Mouse (Mus musculus) ES-E14 (cell line): ENCODE results near the gene Man1c1. TPM values are rescaled to one million over a fixed set of nuclear protein-coding genes. Genes with fewer than 3 reads are reported as not detected.

Source experiments
- DNase-seq: peaks from one replicate; pipeline ENCODE4 v3.0.0-alpha.2; 2013; ENCODE audit warnings: low read depth, low spot score
- H3K27ac ChIP-seq: 2 replicates; pipeline ENCODE4 v1.5.1; 2012; ENCODE audit warnings: low read depth, mild to moderate bottlenecking, low read length, moderate library complexity, mixed read lengths; ENCODE audit not compliant: poor library complexity, insufficient read depth, severe bottlenecking
- H3K36me3 ChIP-seq: 2 replicates; pipeline ENCODE4 v1.6.1; 2012; ENCODE audit warnings: mild to moderate bottlenecking, low read length, moderate library complexity, mixed read lengths; ENCODE audit not compliant: control insufficient read depth, poor library complexity, insufficient read depth, severe bottlenecking
- H3K4me1 ChIP-seq, 2 experiments: fragments of 150-350 bp in 1 of 2; sonication (generic) in 1 of 2; 2 replicates each; pipeline ENCODE4 v1.6.1; 2012; ENCODE audit warnings: low read length in 2 of 2, mild to moderate bottlenecking in 1 of 2, mixed read lengths in 1 of 2; ENCODE audit not compliant: control insufficient read depth in 2 of 2, insufficient read depth in 2 of 2, poor library complexity in 1 of 2
- H3K4me3 ChIP-seq, 2 experiments: fragments of 150-350 bp in 1 of 2; sonication (generic) in 1 of 2; 2 replicates each; pipeline ENCODE4 v1.5.1; 2012; ENCODE audit warnings: low read length in 2 of 2, low read depth in 1 of 2, mild to moderate bottlenecking in 1 of 2, mixed read lengths in 1 of 2; ENCODE audit not compliant: insufficient read depth in 1 of 2, poor library complexity in 1 of 2, severe bottlenecking in 1 of 2
- H3K9ac ChIP-seq: 2 replicates; pipeline ENCODE4 v1.6.1; 2012; ENCODE audit warnings: low read depth, mild to moderate bottlenecking, low read length, mixed read lengths; ENCODE audit not compliant: poor library complexity, insufficient read depth, severe bottlenecking
- H3K9me3 ChIP-seq: fragments of 150-350 bp; sonication (generic); 2 replicates; pipeline ENCODE4 v1.6.1; 2012; ENCODE audit warnings: low read depth, mild to moderate bottlenecking, low read length; ENCODE audit not compliant: control insufficient read depth, insufficient read depth
- CHD2 ChIP-seq: IDR thresholded peaks from 2 replicates; pipeline ENCODE4 v1.6.1; 2014; ENCODE audit warnings: mild to moderate bottlenecking, low read depth, low read length, inconsistent platforms
- HCFC1 ChIP-seq: IDR thresholded peaks from 2 replicates; pipeline ENCODE4 v1.6.1; 2012; ENCODE audit warnings: low read length, inconsistent platforms, borderline replicate concordance; ENCODE audit not compliant: insufficient read depth
- MAFK ChIP-seq: IDR thresholded peaks from 2 replicates; pipeline ENCODE4 v1.6.1; 2014; ENCODE audit warnings: mild to moderate bottlenecking, low read depth, low read length, inconsistent platforms; ENCODE audit not compliant: insufficient read depth
- ZC3H11A ChIP-seq: IDR thresholded peaks from 2 replicates; pipeline ENCODE4 v1.6.1; 2012; ENCODE audit warnings: low read depth, mild to moderate bottlenecking, inconsistent platforms, low read length, borderline replicate concordance
- ZNF384 ChIP-seq: IDR thresholded peaks from 2 replicates; pipeline ENCODE4 v1.6.1; 2012; ENCODE audit warnings: low read depth, low read length, inconsistent platforms
- in situ Hi-C, 2 experiments: fragments of 600-800 bp; cut with MboI; formaldehyde crosslinking; loops; one replicate each; pipeline ENCODE4 v1.15.1; 2025; ENCODE audit warnings: low sequenced_read_pairs in 2 of 2, inconsistent platforms in 1 of 2; ENCODE audit not compliant: unreplicated experiment in 2 of 2
- total RNA-seq: library from RNA; depleted of rRNA; stranded (reverse); fragments of 300-350 nt; gene quantifications from 2 replicates; pipeline ENCODE4 v1.2.3, GENCODE M21; 2012

Gene Man1c1
- total RNA-seq, 1 experiment = 6.1 TPM

DNA sequence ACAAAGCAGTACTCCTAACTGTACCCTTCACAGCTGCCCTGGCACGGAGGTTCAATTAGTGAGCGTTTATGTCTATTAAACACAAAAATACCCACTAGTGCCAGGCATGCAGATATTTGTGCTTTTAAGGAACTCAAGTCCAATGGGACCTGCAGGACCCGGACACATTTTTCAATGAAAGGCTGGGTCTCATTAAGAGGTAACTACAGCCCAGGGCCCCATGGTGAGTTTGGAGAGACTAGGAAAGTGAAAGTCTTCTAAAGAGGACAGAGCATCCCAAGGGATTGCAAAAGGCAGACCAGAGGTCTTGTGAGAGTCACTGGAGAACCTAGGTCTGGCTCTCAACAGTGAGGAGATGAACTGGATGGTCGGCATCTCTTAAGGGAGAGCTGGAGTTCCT, 170.7 kb downstream of the Man1c1 start:
- peak overlapping the region in 1 of 2 experiments; percentile 75; a peak in 1 of 4 replicates for H3K4me3 ChIP-seq
- no peaks in the 10 kb centered on the region for H3K9me3 ChIP-seq
- peaks cover 16% of the 10 kb centered on the region for H3K36me3 ChIP-seq
- no peak overlapping the region for H3K27ac ChIP-seq
- H3K9ac ChIP-seq = no peak overlapping the region
- in situ Hi-C loops = no loop called here
- no peak for DNase-seq
- H3K4me1 ChIP-seq = peaks cover 4 to 5% of the 10 kb centered on the region in 2 experiments; a peak in 3 of 4 replicates
- TF ChIP-seq CHD2 = no peak
- no peak for TF ChIP-seq MAFK
- TF ChIP-seq HCFC1 = no peak
- TF ChIP-seq ZNF384 = no peak
- no peak for TF ChIP-seq ZC3H11A

DNA sequence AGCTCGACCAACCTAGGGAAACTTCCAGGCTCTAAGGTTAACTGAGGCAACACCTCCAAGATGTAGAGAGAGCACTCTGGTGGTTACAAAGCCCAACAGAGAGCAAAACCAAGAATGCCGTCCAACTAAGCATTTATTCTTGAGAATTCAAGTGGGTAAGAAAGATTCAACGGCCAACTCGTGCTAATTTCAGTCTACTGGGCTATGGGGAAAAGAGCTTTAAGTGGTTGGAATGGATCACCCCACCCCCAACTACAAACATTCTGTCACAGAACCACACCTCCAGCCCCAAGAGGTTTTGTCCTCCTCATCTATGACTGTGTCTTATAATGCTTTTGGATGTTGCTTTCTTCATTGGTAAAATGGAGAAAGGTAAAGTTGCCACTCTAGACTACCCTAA, 171.2 kb downstream of the Man1c1 start:
- Histone ChIP-seq H3K27ac (no peak overlapping the region), H3K9me3 (no peaks in the 10 kb centered on the region), H3K36me3 (peaks cover 18% of the 10 kb centered on the region), H3K4me3 (no peak overlapping the region), H3K4me1 (peaks cover 4 to 5% of the 10 kb centered on the region in 2 experiments; a peak in 3 of 4 replicates), H3K9ac (no peak overlapping the region)
- in situ Hi-C loops = no loop called here
- TF ChIP-seq ZC3H11A (no peak), ZNF384 (no peak), CHD2 (no peak), MAFK (no peak), HCFC1 (no peak)
- no peak for DNase-seq

GRCm38 (mm10) chr4:134526220-134526619, 177.9 kb downstream of the Man1c1 start:
- in situ Hi-C loops = no loop called here

DNA sequence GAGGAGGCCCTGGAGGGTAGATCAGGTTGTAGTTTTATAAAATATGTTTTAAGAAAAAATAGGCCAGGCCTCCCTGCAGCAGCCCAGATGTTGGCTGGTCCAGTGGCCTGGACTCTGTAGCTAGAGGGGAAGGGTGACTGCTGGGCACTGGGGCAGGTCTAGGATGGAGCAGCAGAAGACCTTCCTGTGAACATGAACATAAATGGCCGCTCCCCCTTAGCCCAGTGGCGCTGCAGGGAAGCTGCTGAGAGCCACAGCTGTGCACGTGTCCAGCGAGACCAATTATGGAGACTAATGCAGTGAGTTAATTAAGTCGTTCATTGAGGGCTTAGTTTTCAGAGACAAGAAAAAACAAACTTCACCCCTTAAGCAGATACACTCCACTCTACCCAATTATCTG, 178.3 kb downstream of the Man1c1 start:
- in situ Hi-C loops = no loop called here
- DNase-seq = no peak
- peaks cover 51% of the 10 kb centered on the region for H3K36me3 ChIP-seq

More at GRCm38 (mm10) chr4:134526220-134526619, 177.9 kb downstream of the Man1c1 start:
- Histone ChIP-seq H3K9me3 (no peaks in the 10 kb centered on the region), H3K36me3 (peaks cover 52% of the 10 kb centered on the region), H3K4me3 (no peak overlapping the region), H3K27ac (no peak overlapping the region), H3K9ac (no peak overlapping the region), H3K4me1 (0 out of 4 replicates have a peak, but pooled peaks cover 0 to 4% of the 10 kb centered on the region in 2 experiments)
- DNase-seq = no peak
- TF ChIP-seq HCFC1 = no peak
- no peak for TF ChIP-seq CHD2
- no peak for TF ChIP-seq ZNF384
- no peak for TF ChIP-seq MAFK
- no peak for TF ChIP-seq ZC3H11A

More for the DNA sequence above, 178.3 kb downstream of the Man1c1 start:
- no peak overlapping the region for H3K4me3 ChIP-seq
- 0 out of 4 replicates have a peak, but pooled peaks cover 0 to 4% of the 10 kb centered on the region in 2 experiments for H3K4me1 ChIP-seq
- no peaks in the 10 kb centered on the region for H3K9me3 ChIP-seq
- no peak overlapping the region for H3K27ac ChIP-seq
- no peak overlapping the region for H3K9ac ChIP-seq
- no peak for TF ChIP-seq CHD2
- TF ChIP-seq ZC3H11A = no peak
- no peak for TF ChIP-seq ZNF384
- no peak for TF ChIP-seq HCFC1
- TF ChIP-seq MAFK = no peak
